Mouse (Mus musculus): ENCODE measurements at regions not wholly inside any gene's neighbourhood (a gene's known extent, or its start where the extent isn't known, plus 50 kb on each side); places are given as distances from the start of the nearest gene placed in this dataset.

- Histone ChIP-seq H3K4me3 (ENCODE audit: low read depth, low read length) (no peak overlapping the region), H3K27ac (ENCODE audit: low read depth, low read length) (no peak overlapping the region), H3K4me1 (ENCODE audit: control insufficient read depth, insufficient read depth, low read length) (peaks cover 20% of the 10 kb centered on the region), H3K27me3 (replicated peaks; ENCODE audit: control insufficient read depth, insufficient read depth, low read length) (no peaks in the 10 kb centered on the region), H3K4me2 (ENCODE audit: low read length) (no peak overlapping the region), H3K9ac (ENCODE audit: low read length) (no peak overlapping the region), H3K9me3 (replicated peaks; ENCODE audit: control insufficient read depth, low read length) (no peaks in the 10 kb centered on the region), H3K36me3 (ENCODE audit: control insufficient read depth, insufficient read depth, low read length) (no peaks in the 10 kb centered on the region)
- 66% methylated on average over 10 of the region's 10 CpGs for WGBS
- DNase-seq (ENCODE audit: low spot score): no peak
- no peak for ATAC-seq
These were observed 57.8 kb upstream of the Smndc1 start for GRCm38 (mm10) chr19:53448206-53448605.

DNA sequence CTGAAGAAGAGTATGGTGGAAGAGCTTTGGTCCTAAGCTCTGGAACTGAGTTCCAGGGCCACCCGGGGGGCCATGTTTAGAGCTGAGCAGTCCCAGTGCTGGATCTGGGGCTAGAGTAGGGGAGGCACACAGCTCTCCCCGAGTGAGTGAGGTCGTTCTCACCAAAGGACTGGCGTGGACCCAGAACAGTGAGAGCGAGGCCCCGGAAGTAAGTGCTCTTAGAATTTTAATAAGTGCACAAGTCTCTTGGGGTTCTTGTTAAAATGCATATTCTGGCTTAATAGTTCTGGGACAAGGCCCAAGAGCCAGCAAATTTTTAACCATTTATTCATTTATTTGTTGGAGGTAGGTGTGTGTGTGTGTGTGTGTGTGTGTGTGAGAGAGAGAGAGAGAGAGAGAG, 57.4 kb upstream of the Smndc1 start:
- ATAC-seq (no peak), DNase-seq (ENCODE audit: low spot score) (no peak)
- H3K9me3 ChIP-seq (replicated peaks; ENCODE audit: control insufficient read depth, low read length): no peaks in the 10 kb centered on the region
- H3K4me3 ChIP-seq (ENCODE audit: low read depth, low read length): no peak overlapping the region
- WGBS: 30% methylated on average over 6 of the region's 6 CpGs
- H3K27ac ChIP-seq (ENCODE audit: low read depth, low read length): no peak overlapping the region
- H3K4me1 ChIP-seq (ENCODE audit: control insufficient read depth, insufficient read depth, low read length): peaks cover 15% of the 10 kb centered on the region
- no peak overlapping the region for H3K4me2 ChIP-seq (ENCODE audit: low read length)
- H3K9ac ChIP-seq (ENCODE audit: low read length): no peak overlapping the region
- no peaks in the 10 kb centered on the region for H3K27me3 ChIP-seq (replicated peaks; ENCODE audit: control insufficient read depth, insufficient read depth, low read length)
- no peaks in the 10 kb centered on the region for H3K36me3 ChIP-seq (ENCODE audit: control insufficient read depth, insufficient read depth, low read length)

GRCm38 (mm10) chr19:53446216-53446615, 55.8 kb upstream of the Smndc1 start:
- no peaks in the 10 kb centered on the region for H3K27me3 ChIP-seq (replicated peaks; ENCODE audit: control insufficient read depth, insufficient read depth, low read length)
- peaks cover 10% of the 10 kb centered on the region; the same call in 1 of the 2 replicates for H3K4me1 ChIP-seq (ENCODE audit: control insufficient read depth, insufficient read depth, low read length)
- no peaks in the 10 kb centered on the region for H3K36me3 ChIP-seq (ENCODE audit: control insufficient read depth, insufficient read depth, low read length)
- no peak overlapping the region for H3K4me2 ChIP-seq (ENCODE audit: low read length)
- no peak for DNase-seq (ENCODE audit: low spot score)
- H3K27ac ChIP-seq (ENCODE audit: low read depth, low read length): no peak overlapping the region
- ATAC-seq: no peak
- H3K9me3 ChIP-seq (replicated peaks; ENCODE audit: control insufficient read depth, low read length): no peaks in the 10 kb centered on the region
- no peak overlapping the region for H3K9ac ChIP-seq (ENCODE audit: low read length)
- WGBS: 76% methylated on average over 5 of the region's 5 CpGs
- no peak overlapping the region for H3K4me3 ChIP-seq (ENCODE audit: low read depth, low read length)

- ATAC-seq: no peak
- H3K4me1 ChIP-seq (ENCODE audit: control insufficient read depth, insufficient read depth, low read length): 0 out of 2 replicates have a peak, but pooled peaks cover 6% of the 10 kb centered on the region
- DNase-seq (ENCODE audit: low spot score): no peak
- no peaks in the 10 kb centered on the region for H3K9me3 ChIP-seq (replicated peaks; ENCODE audit: control insufficient read depth, low read length)
- no peaks in the 10 kb centered on the region for H3K27me3 ChIP-seq (replicated peaks; ENCODE audit: control insufficient read depth, insufficient read depth, low read length)
- WGBS: 33% methylated on average over 5 of the region's 5 CpGs
- H3K36me3 ChIP-seq (ENCODE audit: control insufficient read depth, insufficient read depth, low read length): no peaks in the 10 kb centered on the region
- H3K27ac ChIP-seq (ENCODE audit: low read depth, low read length): no peak overlapping the region
- H3K4me2 ChIP-seq (ENCODE audit: low read length): no peak overlapping the region
- H3K4me3 ChIP-seq (ENCODE audit: low read depth, low read length): no peak overlapping the region
- no peak overlapping the region for H3K9ac ChIP-seq (ENCODE audit: low read length)
These were observed 54.3 kb upstream of the Smndc1 start for GRCm38 (mm10) chr19:53444646-53445045.

- no peak overlapping the region for H3K4me3 ChIP-seq (ENCODE audit: low read depth, low read length)
- no peaks in the 10 kb centered on the region for H3K27me3 ChIP-seq (replicated peaks; ENCODE audit: control insufficient read depth, insufficient read depth, low read length)
- DNase-seq (ENCODE audit: low spot score) (no peak), ATAC-seq (no peak)
- H3K36me3 ChIP-seq (ENCODE audit: control insufficient read depth, insufficient read depth, low read length): no peaks in the 10 kb centered on the region
- no peak overlapping the region for H3K9ac ChIP-seq (ENCODE audit: low read length)
- H3K9me3 ChIP-seq (replicated peaks; ENCODE audit: control insufficient read depth, low read length): no peaks in the 10 kb centered on the region
- H3K4me2 ChIP-seq (ENCODE audit: low read length): no peak overlapping the region
- WGBS: 83% methylated on average over 22 of the region's 22 CpGs
- H3K27ac ChIP-seq (ENCODE audit: low read depth, low read length): no peak overlapping the region
- H3K4me1 ChIP-seq (ENCODE audit: control insufficient read depth, insufficient read depth, low read length): 0 out of 2 replicates have a peak, but pooled peaks cover 6% of the 10 kb centered on the region
These were observed 52.6 kb upstream of the Smndc1 start for GRCm38 (mm10) chr19:53442756-53443654.

DNA sequence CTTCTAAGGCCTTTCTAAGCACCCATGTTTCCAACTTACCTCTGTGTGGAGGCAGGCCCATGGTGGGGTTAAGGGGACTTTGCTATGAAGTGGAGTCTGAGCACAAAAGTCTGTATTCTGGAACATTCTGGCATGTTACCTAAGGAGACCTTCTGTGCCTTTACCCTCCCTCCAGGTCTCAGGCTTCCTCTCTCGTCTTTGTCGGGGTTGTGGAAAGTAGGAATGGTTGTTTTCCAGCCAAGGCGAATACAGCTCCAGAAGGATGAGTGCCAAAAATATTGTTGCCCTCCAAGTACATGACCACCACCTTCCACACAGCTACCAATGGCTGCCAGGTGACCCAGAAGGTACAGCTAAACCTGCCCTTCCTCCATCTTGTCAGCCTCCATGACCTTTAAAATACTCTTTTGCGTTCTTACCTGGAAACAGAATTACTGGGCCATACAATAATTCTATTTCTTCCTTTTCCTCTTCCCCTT, 51.8 kb upstream of the Smndc1 start:
- Histone ChIP-seq H3K27me3 (replicated peaks; ENCODE audit: control insufficient read depth, insufficient read depth, low read length) (no peaks in the 10 kb centered on the region), H3K4me3 (ENCODE audit: low read depth, low read length) (no peak overlapping the region), H3K27ac (ENCODE audit: low read depth, low read length) (no peak overlapping the region), H3K36me3 (ENCODE audit: control insufficient read depth, insufficient read depth, low read length) (no peaks in the 10 kb centered on the region), H3K9me3 (replicated peaks; ENCODE audit: control insufficient read depth, low read length) (no peaks in the 10 kb centered on the region), H3K4me1 (ENCODE audit: control insufficient read depth, insufficient read depth, low read length) (0 out of 2 replicates have a peak, but pooled peaks cover 2% of the 10 kb centered on the region), H3K9ac (ENCODE audit: low read length) (no peak overlapping the region), H3K4me2 (ENCODE audit: low read length) (no peak overlapping the region)
- ATAC-seq (no peak), DNase-seq (ENCODE audit: low spot score) (no peak)
- WGBS: 91% methylated on average over 4 of the region's 4 CpGs

DNA sequence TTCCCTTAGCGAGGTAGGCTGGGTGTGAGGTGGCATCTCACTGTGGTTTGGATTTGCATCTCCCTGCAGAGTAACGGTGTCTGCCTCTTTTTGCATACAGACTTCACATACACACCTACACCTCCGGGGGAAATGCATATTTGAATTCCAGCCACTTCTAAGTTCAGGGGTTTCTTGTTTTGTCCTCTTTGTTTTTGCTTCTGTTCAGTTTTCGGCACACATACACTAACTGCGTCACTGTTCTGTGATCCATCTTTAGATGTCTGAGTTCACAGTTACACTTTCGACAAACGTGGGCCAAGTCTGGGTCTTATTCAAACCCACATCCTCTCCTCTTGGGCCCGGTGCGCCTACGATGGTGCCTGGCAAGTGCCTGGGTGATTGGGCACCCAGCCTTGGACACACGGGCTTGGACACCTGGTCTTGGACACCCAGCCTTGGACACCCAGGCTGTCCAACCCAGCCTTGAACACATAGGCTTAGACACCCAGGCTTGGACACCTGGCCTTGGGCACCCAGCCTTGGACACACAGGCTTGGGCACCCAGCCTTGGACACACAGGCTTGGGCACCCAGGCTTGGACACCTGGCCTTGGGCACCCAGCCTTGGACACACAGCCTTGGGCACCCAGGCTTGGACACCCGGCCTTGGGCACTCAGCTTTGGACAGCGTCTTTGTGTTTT, 51.2 kb upstream of the Smndc1 start:
- no peak for DNase-seq (ENCODE audit: low spot score)
- 83% methylated on average over 13 of the region's 13 CpGs for WGBS
- ATAC-seq: no peak
- H3K27ac ChIP-seq (ENCODE audit: low read depth, low read length): no peak overlapping the region
- no peak overlapping the region for H3K4me3 ChIP-seq (ENCODE audit: low read depth, low read length)
- H3K9me3 ChIP-seq (replicated peaks; ENCODE audit: control insufficient read depth, low read length): no peaks in the 10 kb centered on the region
- no peak overlapping the region for H3K4me2 ChIP-seq (ENCODE audit: low read length)
- no peak overlapping the region for H3K9ac ChIP-seq (ENCODE audit: low read length)
- H3K4me1 ChIP-seq (ENCODE audit: control insufficient read depth, insufficient read depth, low read length): 0 out of 2 replicates have a peak, but pooled peaks cover 2% of the 10 kb centered on the region
- no peaks in the 10 kb centered on the region for H3K36me3 ChIP-seq (ENCODE audit: control insufficient read depth, insufficient read depth, low read length)
- H3K27me3 ChIP-seq (replicated peaks; ENCODE audit: control insufficient read depth, insufficient read depth, low read length): no peaks in the 10 kb centered on the region

GRCm38 (mm10) chr19:53440327-53441055, 50.1 kb upstream of the Smndc1 start:
- no peak overlapping the region for H3K4me3 ChIP-seq (ENCODE audit: low read depth, low read length)
- no peak overlapping the region for H3K4me2 ChIP-seq (ENCODE audit: low read length)
- DNase-seq (ENCODE audit: low spot score) (peak; percentile 44), ATAC-seq (peak; percentile 65)
- H3K27ac ChIP-seq (ENCODE audit: low read depth, low read length): no peak overlapping the region
- 0 out of 2 replicates have a peak, but pooled peaks cover 2% of the 10 kb centered on the region for H3K4me1 ChIP-seq (ENCODE audit: control insufficient read depth, insufficient read depth, low read length)
- 41% methylated on average over 10 of the region's 10 CpGs for WGBS
- no peaks in the 10 kb centered on the region for H3K9me3 ChIP-seq (replicated peaks; ENCODE audit: control insufficient read depth, low read length)
- no peak overlapping the region for H3K9ac ChIP-seq (ENCODE audit: low read length)
- H3K36me3 ChIP-seq (ENCODE audit: control insufficient read depth, insufficient read depth, low read length): no peaks in the 10 kb centered on the region
- no peaks in the 10 kb centered on the region for H3K27me3 ChIP-seq (replicated peaks; ENCODE audit: control insufficient read depth, insufficient read depth, low read length)
